Mouse (Mus musculus) adrenal gland, adult 18-20 months (tissue): ENCODE data around the gene Ly6c2. TPM values are rescaled to one million over a fixed set of nuclear protein-coding genes. Genes with fewer than 3 reads are reported as not detected.
"Not testable (repeated sequence)": the region's sequence is repeated elsewhere in the genome, so short reads cannot be mapped to it uniquely, and the experiment has no call there.

Experiments used
- DNase-seq, 2 experiments: peaks; one replicate each; pipeline ENCODE4 v3.0.0; 2021 to 2022; ENCODE audit warnings: low spot score in 2 of 2
- long read RNA-seq, 2 experiments: library from polyadenylated mRNA; stranded (forward); transcript quantifications; one replicate each; pipeline ENCODE4 v2.0.0; 2021
- total RNA-seq, 2 experiments: library from RNA; stranded (reverse); gene quantifications; 1 replicate in 1 of 2; 2 replicates in 1 of 2; pipeline ENCODE4 v1.2.3; 2021

The Ly6c2 gene
- 1 to 10 TPM; 5.3 to 5.9 TPM for total RNA-seq
- long read RNA-seq, experiment 1 = 0 reads
- long read RNA-seq, experiment 2 = 0 reads

DNA sequence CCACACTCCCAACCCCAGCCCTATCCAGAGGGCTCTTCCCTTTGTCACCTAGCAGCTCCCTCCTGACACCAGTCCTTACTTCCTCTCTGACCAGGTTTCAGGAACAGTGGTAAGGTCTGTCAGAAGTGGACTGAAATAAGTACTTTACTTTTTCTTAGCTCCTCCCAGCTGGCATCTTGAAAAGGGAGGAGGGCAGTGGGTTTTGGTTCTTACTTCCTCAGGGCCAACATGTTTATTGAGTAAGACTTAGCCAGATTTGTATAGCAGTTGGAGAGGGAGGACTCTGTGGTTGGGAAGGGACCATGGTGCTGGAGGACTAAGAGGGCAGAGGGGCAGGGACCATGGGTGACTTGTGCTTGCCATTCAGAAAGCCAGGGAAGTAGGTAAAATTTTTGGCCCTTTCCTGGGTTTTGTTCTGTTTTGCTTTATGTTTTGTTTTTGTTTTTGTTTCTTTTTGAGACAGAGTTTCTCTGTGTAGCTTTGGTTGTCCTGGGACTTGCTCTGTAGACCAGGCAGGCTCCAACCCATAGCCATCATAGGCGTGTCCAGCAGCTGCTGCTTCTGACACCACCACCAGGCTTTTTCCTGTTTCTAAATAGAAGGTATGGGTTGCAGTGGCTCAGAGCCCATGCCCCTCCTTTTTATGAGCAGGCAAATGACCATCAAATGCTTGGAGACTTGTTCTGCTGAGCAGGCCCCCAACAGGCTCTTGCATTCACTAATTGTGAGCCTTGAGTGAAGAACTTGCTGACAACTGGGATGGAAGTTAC, at the start of gene Ly6c2:
Gene Ly6c2 (minus strand): TSS at position 110 of the 770 bp plus-strand sequence.
- not testable (repeated sequence) for DNase-seq

DNA sequence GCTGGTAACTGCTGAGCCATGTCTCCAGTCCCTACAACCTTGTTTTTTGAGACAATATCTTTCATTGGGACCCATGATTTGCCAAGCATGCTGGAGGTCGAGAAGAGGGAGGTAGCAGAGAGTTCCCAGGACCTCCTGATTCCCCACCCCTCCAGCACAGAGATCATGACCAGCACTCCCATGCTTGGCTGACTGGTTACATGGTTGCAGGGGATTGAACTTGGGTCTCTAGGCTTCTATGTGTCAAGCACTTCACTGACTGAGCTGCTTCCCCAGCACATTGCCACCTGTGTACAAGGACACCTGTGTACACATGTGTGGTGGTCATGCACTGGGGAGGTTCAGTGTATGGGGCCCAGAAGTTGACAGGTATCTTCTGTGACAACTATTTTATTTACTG, 45.9 kb upstream of the Ly6c2 start:
- DNase-seq = no peak

DNA sequence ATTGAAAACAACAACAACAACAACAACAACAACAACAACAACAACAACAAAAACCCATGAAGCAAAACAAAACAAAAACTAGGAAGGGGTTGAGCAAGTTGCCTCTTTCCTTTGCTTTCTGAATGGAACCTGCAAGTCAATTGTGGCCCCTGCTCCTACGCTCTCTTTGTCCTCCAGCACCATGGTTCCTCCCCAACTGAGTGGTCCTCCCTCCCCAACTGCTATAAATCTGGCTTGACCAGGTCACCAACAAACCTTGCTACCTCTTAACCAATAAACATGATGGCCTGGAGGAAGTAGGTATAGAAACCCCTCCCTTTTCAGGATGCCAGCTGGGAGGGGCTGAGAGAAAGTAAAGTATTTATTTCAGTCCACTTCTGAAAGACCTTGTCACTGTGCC, 43.2 kb upstream of the Ly6c2 start, which contains the start of gene Ly6g:
Gene Ly6g (plus strand): TSS at position 301 of the 400 bp plus-strand sequence.
- no peak for DNase-seq

DNA sequence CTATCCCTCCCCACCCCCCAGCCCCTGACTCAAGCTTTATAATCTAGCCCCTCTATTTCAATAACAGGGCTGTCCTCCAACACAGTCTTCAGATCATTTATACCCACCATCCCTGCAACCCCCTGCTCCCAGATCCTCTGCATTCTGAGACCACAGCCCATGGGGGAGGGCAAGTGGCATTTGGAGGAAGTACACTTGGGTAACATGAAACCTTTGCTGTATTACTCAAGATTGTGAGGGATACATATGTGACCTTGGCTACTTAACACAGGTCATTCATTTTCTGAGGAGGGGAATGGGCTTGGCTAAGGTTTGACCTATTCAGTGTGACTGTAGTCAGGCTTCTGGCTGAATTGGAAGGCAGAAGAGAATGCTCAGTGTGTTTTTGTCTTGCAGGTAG, 41.3 kb upstream of the Ly6c2 start:
- no peak for DNase-seq

DNA sequence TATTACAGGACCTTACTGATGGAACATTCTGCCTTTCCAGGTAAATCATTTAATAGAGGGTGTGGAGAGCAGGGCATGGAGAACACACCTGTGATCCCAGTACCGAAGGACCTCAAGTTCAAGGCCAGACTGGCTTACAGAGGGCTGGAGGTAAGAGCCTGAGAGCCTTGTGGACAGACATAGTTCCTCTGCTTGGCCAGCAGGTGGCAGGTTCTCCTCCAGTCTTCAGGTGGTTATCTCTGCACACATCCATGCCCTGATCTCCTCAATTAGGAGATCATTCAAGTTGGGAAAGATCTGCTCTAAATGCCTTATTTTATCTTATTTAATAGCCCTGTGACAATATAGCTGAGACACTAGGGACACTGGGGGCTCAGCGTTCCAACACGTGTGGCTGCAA, 32.0 kb upstream of the Ly6c2 start:
- no peak for DNase-seq

DNA sequence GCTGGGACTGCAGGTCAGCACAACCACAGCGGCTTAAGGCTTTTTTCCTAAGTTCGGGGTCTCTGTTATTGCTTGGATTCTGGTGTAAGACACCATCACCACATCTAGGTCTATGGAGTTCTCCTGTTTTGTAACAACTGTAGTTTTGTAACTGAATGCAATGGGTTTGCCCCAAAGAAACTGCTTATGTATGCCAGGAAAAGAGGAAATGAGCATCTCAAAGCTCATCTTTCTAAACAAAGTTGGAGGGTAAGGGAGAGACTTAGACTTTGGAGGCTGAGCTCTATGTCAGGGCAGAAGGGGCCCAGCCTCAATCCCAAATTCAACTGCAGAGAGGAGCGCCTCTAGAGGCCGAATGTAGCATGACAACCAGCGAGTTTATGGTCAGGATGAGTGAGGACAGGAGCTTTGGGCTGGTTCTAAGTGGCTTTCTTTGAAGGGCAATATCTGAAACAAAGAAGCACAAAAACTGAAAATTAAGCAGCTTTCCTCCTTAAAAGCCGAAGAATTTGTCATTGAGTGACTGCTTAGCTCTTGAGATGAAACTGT, 30.1 kb upstream of the Ly6c2 start:
- DNase-seq = peak; percentile 8 to 26

DNA sequence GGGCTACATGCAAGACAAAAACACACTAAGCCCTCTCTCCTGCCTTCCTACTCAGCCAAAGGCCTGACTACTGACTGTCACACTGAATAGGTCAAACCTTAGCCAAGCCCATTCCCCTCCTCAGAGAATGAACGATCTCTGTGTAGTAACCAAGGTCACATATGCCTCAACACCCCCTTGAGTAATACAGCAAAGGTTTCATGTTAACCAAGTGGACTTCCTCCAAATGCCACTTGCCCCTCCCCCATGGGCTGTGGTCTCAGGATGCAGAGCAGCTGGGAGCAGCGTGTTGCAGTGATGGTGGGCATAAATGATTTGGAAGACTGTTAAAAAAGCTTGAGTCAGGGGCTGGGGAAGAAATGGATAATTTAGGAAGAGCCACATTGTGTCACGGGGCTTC, 26.0 kb upstream of the Ly6c2 start:
- DNase-seq = not testable (repeated sequence)

DNA sequence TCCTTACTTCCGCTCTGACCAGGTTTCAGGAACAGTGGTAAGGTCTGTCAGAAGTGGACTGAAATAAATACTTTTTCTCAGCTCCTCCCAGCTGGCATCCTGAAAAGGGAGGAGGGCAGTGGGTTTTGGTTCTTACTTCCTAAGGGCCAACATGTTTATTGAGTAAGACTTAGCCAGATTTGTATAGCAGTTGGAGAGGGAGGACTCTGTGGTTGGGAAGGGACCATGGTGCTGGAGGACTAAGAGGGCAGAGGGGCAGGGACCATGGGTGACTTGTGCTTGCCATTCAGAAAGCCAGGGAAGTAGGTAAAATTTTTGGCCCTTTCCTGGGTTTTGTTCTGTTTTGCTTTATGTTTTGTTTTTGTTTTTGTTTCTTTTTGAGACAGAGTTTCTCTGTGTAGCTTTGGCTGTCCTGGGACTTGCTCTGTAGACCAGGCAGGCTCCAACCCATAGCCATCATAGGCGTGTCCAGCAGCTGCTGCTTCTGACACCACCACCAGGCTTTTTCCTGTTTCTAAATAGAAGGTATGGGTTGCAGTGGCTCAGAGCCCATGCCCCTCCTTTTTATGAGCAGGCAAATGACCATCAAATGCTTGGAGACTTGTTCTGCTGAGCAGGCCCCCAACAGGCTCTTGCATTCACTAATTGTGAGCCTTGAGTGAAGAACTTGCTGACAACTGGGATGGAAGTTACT, 23.5 kb upstream of the Ly6c2 start:
- not testable (repeated sequence) for DNase-seq

DNA sequence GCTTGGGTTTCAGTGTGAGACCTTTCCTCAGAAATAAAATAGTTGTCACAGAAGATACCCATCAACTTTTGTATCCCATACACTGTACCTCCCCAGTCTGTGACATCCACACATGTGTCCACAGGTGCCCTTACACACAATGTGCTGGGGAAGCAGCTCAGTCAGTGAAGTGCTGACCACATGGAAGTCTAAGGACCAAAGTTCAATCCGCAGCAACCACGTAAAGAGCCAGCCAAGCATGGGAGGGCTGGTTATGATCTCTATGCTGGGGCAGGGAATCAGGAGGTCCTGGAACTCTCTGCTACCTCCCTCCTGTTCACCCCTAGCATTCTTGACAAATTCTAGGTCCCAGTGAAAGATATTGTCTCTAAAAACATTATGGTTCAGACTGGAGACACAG, 20.6 kb upstream of the Ly6c2 start:
- not testable (repeated sequence) for DNase-seq

DNA sequence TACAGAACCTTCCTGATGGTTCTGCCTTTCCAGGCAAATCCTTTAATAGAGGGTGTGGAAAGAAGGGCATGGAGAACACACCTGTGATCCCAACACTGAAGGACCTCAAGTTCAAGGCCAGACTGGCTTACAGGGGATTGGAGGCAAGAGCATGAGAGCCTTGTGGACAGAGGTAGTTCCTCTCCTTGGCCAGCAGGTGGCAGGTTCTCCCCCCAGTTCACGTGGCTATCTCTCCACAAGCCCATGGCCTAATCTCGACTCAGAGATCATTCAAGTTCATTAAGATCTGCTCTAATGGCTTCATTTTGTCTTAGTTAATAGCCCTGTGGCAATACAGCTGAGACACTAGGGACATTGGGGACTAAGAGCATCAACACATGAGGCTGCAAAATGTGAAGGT, 8.3 kb upstream of the Ly6c2 start:
- peak; percentile 21 to 43 for DNase-seq

DNA sequence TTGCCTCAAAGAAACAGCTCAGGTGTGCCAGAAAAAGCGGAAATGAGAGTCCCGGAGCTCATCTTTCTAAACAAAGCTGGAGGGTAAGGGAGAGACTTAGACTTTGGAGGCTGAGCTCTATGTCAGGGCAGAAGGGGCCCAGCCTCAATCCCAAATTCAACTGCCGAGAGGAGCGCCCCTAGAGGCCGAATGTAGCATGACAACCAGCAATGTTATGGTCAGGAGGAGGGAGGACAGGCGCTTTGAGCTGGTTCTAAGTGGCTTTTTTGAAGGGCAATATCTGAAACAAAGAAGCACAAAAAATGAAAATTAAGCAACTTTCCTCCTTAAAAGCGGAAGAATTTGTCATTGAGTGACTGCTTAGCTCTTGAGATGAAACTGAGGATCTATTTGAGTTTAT, 7.0 kb upstream of the Ly6c2 start:
- DNase-seq = peak; percentile 21 to 56

DNA sequence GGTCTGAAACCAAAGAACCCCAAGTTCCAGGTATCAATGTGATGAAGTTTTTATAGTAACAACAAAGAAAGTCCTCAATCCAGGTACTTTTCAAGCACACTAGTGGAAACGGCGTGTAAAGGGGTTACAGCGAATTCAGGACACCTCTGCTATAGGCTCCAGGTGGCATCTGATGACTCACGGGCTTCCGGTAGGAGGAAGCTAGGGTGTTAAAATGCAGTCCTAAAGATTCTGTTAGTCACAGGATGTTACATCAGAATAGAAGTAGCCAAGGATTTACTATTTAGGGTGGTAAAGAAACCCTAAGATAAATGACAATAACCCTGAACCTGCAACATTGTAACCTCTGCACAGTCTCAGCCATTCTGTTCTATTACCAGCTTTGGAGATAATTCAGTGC, 5.7 kb upstream of the Ly6c2 start:
- not testable (repeated sequence) for DNase-seq

DNA sequence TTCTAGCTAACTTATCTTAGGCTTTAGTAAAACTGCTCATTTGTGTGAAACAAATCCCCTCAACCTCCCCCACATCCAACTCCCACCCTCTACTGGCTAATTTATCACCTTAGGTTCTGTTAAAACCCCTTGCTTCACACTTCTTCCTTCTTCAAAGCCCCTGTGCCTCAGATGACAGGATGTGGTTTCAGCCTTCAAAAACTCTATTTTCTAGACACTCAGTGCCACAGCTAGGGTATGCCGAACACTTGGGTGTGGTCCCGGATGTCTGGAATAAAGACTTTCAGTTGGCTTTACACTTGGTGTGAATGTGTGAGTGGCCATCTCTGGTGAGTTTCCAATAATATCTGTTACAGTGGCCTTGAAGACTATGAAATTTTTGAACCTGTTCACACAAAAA, 4.8 kb upstream of the Ly6c2 start:
- no peak for DNase-seq

DNA sequence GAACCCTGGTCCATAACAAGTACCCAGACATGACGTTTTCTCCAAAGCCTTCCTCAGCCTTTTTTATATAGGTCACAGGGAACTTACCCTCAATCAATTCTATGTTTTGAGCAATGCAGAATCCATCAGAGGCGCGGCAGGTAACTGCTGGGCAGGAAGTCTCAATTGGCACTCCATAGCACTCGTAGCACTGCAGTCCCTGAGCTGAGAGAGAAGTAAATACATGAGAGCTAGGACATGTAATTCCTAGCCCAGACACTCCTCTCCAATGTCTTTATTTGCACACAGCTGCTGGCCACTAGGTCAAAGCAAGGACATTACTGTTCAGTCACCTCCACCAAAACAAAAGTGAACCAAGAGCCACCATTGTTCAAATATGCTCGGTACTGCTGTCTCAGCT, 1.3 kb downstream of the Ly6c2 start:
- not testable (repeated sequence) for DNase-seq

DNA sequence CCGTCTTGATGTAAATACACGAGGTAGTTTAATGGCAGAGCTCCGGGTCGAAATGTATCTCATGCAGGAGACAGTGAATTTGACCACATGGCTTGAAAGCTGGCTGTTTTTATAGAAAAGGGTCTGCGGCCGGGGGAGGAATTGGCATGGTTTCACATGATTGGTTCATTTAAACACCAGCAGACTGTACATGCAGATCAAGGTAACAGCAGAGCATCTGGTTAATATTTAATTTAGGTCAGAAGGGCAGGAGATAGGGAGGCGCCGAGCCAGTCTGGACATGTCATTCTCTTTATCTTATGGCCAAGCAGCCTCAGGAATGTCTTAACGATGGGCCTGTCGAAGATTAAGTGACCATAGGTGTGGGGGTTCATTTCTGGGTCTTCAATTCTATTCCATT, 12.5 kb downstream of the Ly6c2 start:
- no peak for DNase-seq

DNA sequence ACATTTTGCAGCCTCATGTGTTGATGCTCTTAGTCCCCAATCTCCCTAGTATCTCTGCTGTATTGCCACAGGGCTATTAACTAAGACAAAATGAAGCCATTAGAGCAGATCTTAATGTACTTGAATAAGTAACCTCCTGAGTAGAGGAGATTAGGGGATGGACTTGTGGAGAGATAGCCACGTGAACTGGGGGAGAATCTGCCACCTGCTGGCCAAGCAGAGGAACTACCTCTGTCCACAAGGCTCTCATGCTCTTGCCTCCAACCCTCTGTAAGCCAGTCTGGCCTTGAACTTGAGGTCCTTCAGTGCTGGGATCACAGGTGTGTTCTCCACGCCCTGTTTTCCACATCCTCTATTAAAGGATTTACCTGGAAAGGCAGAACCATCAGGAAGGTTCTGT, 23.7 kb downstream of the Ly6c2 start:
- not testable (repeated sequence) for DNase-seq

DNA sequence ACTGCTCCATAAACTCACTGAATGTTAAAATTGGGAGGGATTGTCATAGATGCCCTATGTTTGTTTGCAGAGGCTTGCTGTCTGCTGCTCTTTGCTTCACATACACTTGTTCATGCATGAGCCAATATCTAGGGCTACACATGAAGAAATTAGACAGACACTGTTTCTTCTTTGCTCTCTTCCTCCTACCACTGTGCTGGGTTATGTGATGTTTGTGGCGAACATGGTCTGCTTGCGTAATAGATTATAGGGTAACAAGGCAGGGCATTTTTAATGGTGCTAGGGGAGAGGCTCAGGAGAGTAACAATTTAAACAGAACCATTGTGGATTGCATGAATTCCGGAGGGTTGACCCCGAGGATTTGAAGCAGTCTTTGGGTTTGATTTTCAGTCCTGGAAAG, 41.8 kb downstream of the Ly6c2 start:
- DNase-seq = no peak

DNA sequence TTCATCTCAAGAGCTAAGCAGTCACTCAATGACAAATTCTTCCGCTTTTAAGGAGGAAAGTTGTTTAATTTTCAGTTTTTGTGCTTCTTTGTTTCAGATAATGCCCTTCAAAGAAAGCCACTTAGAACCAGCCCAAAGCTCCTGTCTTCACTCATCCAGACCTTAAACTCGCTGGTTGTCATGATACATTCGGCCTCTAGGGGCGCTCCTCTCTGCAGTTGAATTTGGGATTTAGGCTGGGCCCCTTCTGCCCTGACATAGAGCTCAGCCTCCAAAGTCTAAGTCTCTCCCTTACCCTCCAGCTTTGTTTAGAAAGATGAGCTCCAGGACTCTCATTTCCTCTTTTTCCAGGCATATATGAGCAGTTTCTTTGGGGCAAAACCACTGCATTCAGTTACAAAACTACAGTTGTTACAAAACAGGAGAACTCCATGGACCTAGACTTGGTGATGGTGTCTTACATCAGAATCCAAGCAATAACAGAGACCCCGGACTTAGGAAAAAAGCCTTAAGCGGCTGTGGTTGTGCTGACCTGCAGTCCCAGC, 49.7 kb downstream of the Ly6c2 start:
- peak; percentile 69 to 83 for DNase-seq

DNA sequence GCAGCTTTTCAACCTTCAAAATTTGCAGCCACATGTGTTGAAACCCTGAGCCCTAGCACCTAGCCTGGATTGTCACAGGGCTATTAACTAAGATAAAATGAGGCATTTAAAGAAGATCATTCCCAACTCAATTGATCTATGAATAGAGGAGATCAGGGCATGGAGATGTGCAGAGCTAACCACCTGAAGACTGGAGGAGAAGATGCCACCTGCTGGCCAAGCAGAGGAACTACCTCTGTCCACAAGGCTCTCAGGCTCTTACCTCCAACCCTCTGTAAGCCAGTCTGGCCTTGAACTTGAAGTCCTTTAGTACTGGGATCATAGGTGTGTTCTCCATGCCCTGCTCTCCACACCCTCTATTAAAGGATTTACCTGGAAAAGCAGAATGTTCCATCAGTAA, 51.3 kb downstream of the Ly6c2 start:
- peak; percentile 60 to 68 for DNase-seq
